Mouse (Mus musculus) liver, embryonic 13.5 days (tissue): Measurements from ENCODE around the gene Adamts18. TPM values are rescaled to one million over a fixed set of nuclear protein-coding genes. Genes with fewer than 3 reads are reported as not detected.

Experiments used
- ATAC-seq: fragments of 200-750 bp; cut with Nextera tagmentation; 2 replicates; pipeline ENCODE4 v1.8.0; 2017; ENCODE audit warnings: low read depth, mild to moderate bottlenecking, moderate number of reproducible peaks, moderate library complexity
- DNase-seq: peaks from one replicate; pipeline ENCODE4 v3.0.0; 2022
- H3K27ac ChIP-seq: fragments of 300-500 bp; sonication (generic); 2 replicates; pipeline ENCODE4 v1.5.1; 2015; ENCODE audit warnings: moderate library complexity, mild to moderate bottlenecking, inconsistent platforms
- H3K27me3 ChIP-seq: fragments of 300-500 bp; sonication (generic); 2 replicates; pipeline ENCODE4 v1.6.1; 2015; ENCODE audit warnings: mild to moderate bottlenecking, inconsistent platforms
- H3K36me3 ChIP-seq: fragments of 300-500 bp; sonication (generic); 2 replicates; pipeline ENCODE4 v1.6.1; 2015; ENCODE audit warnings: mild to moderate bottlenecking, inconsistent platforms
- H3K4me1 ChIP-seq: fragments of 300-500 bp; sonication (generic); replicated peaks from 2 replicates; pipeline ENCODE4 v1.6.1; 2015; ENCODE audit warnings: inconsistent platforms
- H3K4me2 ChIP-seq: fragments of 300-500 bp; sonication (generic); 2 replicates; pipeline ENCODE4 v1.6.1; 2015; ENCODE audit warnings: inconsistent platforms, mild to moderate bottlenecking, moderate library complexity
- H3K4me3 ChIP-seq: fragments of 300-500 bp; sonication (generic); replicated peaks from 2 replicates; pipeline ENCODE4 v1.5.1; 2015; ENCODE audit warnings: mild to moderate bottlenecking, inconsistent platforms
- H3K9ac ChIP-seq: fragments of 300-500 bp; sonication (generic); 2 replicates; pipeline ENCODE4 v1.6.1; 2015; ENCODE audit warnings: mild to moderate bottlenecking, inconsistent platforms
- H3K9me3 ChIP-seq: fragments of 300-500 bp; sonication (generic); replicated peaks from 2 replicates; pipeline ENCODE4 v1.6.1; 2016; ENCODE audit warnings: inconsistent platforms
- WGBS: fragments of 180-500 bp; shearing (Covaris S2); methylation state at CpG from one replicate; pipeline ENCODE4 v1.1.7; 2015; ENCODE audit not compliant: insufficient replicate concordance; 5-methylcytosine and 5-hydroxymethylcytosine counted together
- polyA plus RNA-seq: library from polyadenylated mRNA; unstranded; fragments of >200 nt; fragmentation: Nextera tagmentation; extraction: Ambion mirVana; gene quantifications from 2 replicates; pipeline ENCODE4 v1.2.1, GENCODE M21; 2015

Adamts18 gene
- 0.10 and 0.12 TPM in 2 replicates for polyA plus RNA-seq

DNA sequence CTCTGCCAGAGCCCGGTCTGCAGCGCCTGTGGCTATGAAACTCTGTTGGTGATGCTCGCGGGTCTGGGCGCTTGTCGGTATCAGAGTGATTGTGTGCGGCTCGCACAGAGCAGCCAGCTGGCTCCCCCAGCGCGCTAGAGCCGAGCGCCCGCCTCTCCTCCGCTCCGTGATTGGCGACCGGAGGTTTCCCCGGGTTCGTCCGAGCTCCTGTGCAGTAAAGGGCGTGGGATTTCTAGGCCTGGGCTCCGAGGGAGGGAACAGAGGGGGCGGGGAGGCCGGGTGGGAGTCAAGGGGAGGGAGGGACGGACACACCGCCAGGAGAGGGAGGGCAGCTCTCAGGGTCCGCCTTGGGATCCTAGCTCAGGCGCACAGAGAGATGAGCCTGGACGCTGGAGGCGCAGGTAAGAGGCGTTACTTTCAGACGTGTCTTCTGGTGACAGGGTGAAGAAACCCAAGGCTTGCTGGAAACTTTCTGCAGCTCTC lies at the start of gene Adamts18:
Gene Adamts18, minus strand, starts transcription at position 86 of the 483 bp plus-strand sequence.
- no peak within 1 kb of the TSS for H3K9ac ChIP-seq
- DNase-seq (no peak), ATAC-seq (no peak)
- peak within 1 kb of the TSS; percentile 38 for H3K4me2 ChIP-seq
- peak within 1 kb of the TSS; percentile 28; the same call in 1 of the 2 replicates for H3K4me3 ChIP-seq
- no peak within 1 kb of the TSS for H3K27ac ChIP-seq
- H3K27me3 ChIP-seq: peaks cover 41% of the 10 kb centered on the region
- no peaks in the 10 kb centered on the region for H3K36me3 ChIP-seq
- H3K9me3 ChIP-seq: no peaks in the 10 kb centered on the region
- WGBS: 2% methylated on average over 32 of the region's 32 CpGs
- H3K4me1 ChIP-seq: no peaks in the 10 kb centered on the region

DNA sequence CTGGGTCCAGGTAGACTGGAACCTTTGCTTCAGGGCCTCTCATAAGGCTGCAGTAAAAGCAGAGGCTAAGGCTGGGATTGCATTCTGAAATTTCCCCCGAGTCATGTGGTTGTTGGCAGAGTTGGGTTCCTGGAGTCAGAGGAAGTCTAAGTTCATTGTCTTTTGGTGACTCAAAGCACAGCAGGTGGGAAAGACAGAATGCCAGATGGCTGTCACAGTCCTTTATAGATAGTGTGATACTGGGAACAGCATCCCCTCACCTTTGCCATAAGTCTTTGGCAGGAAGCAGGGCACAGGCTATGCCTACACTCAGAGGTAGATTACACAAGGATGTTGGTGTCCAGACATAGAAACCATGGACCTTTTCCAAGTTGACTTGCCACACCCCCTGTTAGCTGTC lies 47.9 kb upstream of the Adamts18 start:
- DNase-seq: no peak
- Histone ChIP-seq H3K9ac (no peak overlapping the region), H3K27ac (no peak overlapping the region), H3K4me3 (no peak overlapping the region), H3K4me2 (no peak overlapping the region), H3K4me1 (no peaks in the 10 kb centered on the region), H3K27me3 (no peaks in the 10 kb centered on the region), H3K36me3 (no peaks in the 10 kb centered on the region), H3K9me3 (no peaks in the 10 kb centered on the region)
- 50% methylated on average over 1 of the region's 1 CpGs for WGBS
- no peak for ATAC-seq

- ATAC-seq: no peak
- WGBS: 24% methylated on average over 3 of the region's 3 CpGs
Observed at GRCm38 (mm10) chr8:113891376-113891775, 42.8 kb upstream of the Adamts18 start.

GRCm38 (mm10) chr8:113886509-113886908 lies 38.0 kb upstream of the Adamts18 start:
- Histone ChIP-seq H3K4me3 (no peak overlapping the region), H3K27ac (no peak overlapping the region), H3K27me3 (no peaks in the 10 kb centered on the region), H3K36me3 (no peaks in the 10 kb centered on the region), H3K9me3 (no peaks in the 10 kb centered on the region), H3K9ac (no peak overlapping the region), H3K4me2 (no peak overlapping the region), H3K4me1 (no peaks in the 10 kb centered on the region)
- WGBS: 68% methylated on average over 3 of the region's 3 CpGs
- ATAC-seq (no peak), DNase-seq (no peak)

More at GRCm38 (mm10) chr8:113891376-113891775, 42.8 kb upstream of the Adamts18 start:
- Histone ChIP-seq H3K4me3 (no peak overlapping the region), H3K4me2 (no peak overlapping the region), H3K4me1 (no peaks in the 10 kb centered on the region), H3K9me3 (no peaks in the 10 kb centered on the region), H3K36me3 (no peaks in the 10 kb centered on the region), H3K27me3 (no peaks in the 10 kb centered on the region), H3K9ac (no peak overlapping the region), H3K27ac (no peak overlapping the region)
- DNase-seq: no peak

DNA sequence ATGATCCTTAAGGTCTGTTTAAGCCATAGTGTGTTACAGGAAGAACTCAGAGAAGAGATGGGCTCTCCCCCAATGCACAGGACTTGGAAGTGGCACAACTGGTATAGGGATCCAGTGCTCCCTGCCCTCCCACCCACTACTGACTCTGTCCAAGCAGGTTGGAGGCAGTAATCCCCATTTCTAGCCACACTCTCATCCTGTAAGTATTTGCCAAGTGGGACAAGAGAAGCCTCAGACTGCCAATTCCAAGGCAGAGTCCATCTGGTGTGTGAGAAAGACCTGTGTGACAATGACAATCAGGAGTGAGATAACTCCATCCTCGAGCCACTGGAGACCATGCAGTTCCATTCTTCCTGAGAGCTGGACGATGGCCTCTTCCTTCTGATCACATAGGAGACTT lies 36.6 kb upstream of the Adamts18 start:
- no peaks in the 10 kb centered on the region for H3K27me3 ChIP-seq
- H3K27ac ChIP-seq: no peak overlapping the region
- no peak for DNase-seq
- no peaks in the 10 kb centered on the region for H3K9me3 ChIP-seq
- H3K4me3 ChIP-seq: no peak overlapping the region
- no peaks in the 10 kb centered on the region for H3K36me3 ChIP-seq
- H3K4me2 ChIP-seq: no peak overlapping the region
- 50% methylated on average over 2 of the region's 2 CpGs for WGBS
- no peak overlapping the region for H3K9ac ChIP-seq
- no peaks in the 10 kb centered on the region for H3K4me1 ChIP-seq
- ATAC-seq: no peak

DNA sequence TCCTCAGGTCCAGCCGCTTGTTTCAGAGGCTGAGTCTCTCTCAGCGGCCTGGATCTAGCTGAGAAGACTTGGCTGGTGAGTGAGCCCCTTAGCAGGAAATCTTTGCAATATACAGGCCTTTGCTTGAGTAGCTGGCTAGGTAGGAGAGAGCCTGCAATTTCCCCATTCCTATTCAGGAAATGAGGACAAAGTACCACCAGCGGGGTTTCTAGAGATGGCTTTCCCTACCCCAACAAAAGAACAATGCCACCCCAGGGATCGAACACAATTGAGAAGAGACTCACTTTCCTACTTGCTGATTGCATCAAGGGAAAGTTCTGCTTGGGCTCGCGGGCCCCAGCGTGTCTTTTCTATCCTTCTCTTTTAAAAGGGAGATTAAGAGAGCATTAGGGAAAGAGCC lies 35.5 kb upstream of the Adamts18 start:
- Histone ChIP-seq H3K27me3 (no peaks in the 10 kb centered on the region), H3K36me3 (no peaks in the 10 kb centered on the region), H3K9ac (no peak overlapping the region), H3K4me2 (no peak overlapping the region), H3K9me3 (no peaks in the 10 kb centered on the region), H3K4me1 (no peaks in the 10 kb centered on the region), H3K4me3 (no peak overlapping the region), H3K27ac (no peak overlapping the region)
- 21% methylated on average over 7 of the region's 7 CpGs for WGBS
- DNase-seq (no peak), ATAC-seq (no peak)

DNA sequence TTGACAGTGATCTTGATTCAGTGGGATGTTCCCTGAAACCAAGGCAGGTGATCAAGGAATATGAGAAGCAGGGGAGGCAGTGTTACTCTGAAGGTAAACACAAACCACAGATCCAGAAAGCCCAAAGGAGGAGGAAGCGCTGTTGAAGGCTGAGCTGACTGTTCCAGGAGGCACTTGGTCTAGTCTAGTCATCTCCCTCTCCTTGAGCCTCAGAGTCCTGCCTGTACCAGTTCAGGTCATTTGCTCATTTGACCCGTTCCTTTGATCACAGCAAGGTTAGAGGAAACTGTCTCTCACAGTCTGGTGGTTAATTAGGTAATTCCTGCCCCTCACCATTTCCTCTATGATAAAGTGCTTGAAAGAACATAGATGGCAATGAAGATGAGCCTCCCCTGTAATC lies 34.0 kb upstream of the Adamts18 start:
- Histone ChIP-seq H3K27me3 (no peaks in the 10 kb centered on the region), H3K9ac (no peak overlapping the region), H3K27ac (no peak overlapping the region), H3K9me3 (no peaks in the 10 kb centered on the region), H3K4me2 (no peak overlapping the region), H3K4me1 (no peaks in the 10 kb centered on the region), H3K4me3 (no peak overlapping the region), H3K36me3 (no peaks in the 10 kb centered on the region)
- ATAC-seq: no peak
- 30% methylated on average over 2 of the region's 2 CpGs for WGBS
- DNase-seq: no peak

GRCm38 (mm10) chr8:113878411-113879006 lies 30.0 kb upstream of the Adamts18 start:
- ATAC-seq: no peak
- H3K9me3 ChIP-seq: 0 out of 2 replicates have a peak, but pooled peaks cover under 1% of the 10 kb centered on the region
- H3K4me1 ChIP-seq: no peaks in the 10 kb centered on the region
- DNase-seq: no peak
- no peaks in the 10 kb centered on the region for H3K36me3 ChIP-seq
- no peak overlapping the region for H3K4me2 ChIP-seq
- 40% methylated on average over 3 of the region's 3 CpGs for WGBS
- H3K27me3 ChIP-seq: no peaks in the 10 kb centered on the region
- no peak overlapping the region for H3K4me3 ChIP-seq
- H3K9ac ChIP-seq: no peak overlapping the region
- no peak overlapping the region for H3K27ac ChIP-seq

- H3K9ac ChIP-seq: no peak overlapping the region
- 0 out of 2 replicates have a peak, but pooled peaks cover 3% of the 10 kb centered on the region for H3K9me3 ChIP-seq
- no peaks in the 10 kb centered on the region for H3K36me3 ChIP-seq
- no peak for DNase-seq
- 68% methylated on average over 12 of the region's 12 CpGs for WGBS
- ATAC-seq: no peak
- H3K27ac ChIP-seq: no peak overlapping the region
- H3K27me3 ChIP-seq: no peaks in the 10 kb centered on the region
- H3K4me1 ChIP-seq: no peaks in the 10 kb centered on the region
- H3K4me2 ChIP-seq: no peak overlapping the region
- H3K4me3 ChIP-seq: no peak overlapping the region
Observed at GRCm38 (mm10) chr8:113873446-113874120, 25.0 kb upstream of the Adamts18 start.

DNA sequence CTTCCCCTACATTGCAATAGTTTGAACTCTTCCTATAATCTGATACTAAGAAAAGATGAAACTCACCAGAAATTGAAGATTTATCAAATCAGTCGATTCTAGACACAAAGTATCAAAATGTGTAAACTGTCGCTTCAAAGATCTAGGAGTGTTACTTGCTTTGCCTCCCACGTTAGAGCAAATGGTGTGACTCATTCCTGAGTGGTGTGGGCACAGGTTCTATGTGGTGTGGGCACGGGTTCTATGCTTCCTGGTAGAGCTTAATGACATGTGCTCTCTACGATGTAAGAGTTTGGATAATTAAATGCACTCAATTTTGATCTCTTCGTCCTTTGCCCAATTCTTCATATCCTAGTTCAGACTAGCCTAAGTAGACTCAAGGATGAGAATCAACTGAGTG lies 23.9 kb upstream of the Adamts18 start:
- WGBS: 64% methylated on average over 6 of the region's 6 CpGs
- ATAC-seq: no peak
- no peaks in the 10 kb centered on the region for H3K36me3 ChIP-seq
- no peak for DNase-seq
- H3K9ac ChIP-seq: no peak overlapping the region
- H3K4me2 ChIP-seq: no peak overlapping the region
- 0 out of 2 replicates have a peak, but pooled peaks cover 3% of the 10 kb centered on the region for H3K9me3 ChIP-seq
- H3K4me3 ChIP-seq: no peak overlapping the region
- no peaks in the 10 kb centered on the region for H3K27me3 ChIP-seq
- no peak overlapping the region for H3K27ac ChIP-seq
- H3K4me1 ChIP-seq: no peaks in the 10 kb centered on the region

GRCm38 (mm10) chr8:113866530-113866929 lies 18.0 kb upstream of the Adamts18 start:
- Histone ChIP-seq H3K27me3 (no peaks in the 10 kb centered on the region), H3K4me2 (no peak overlapping the region), H3K9ac (no peak overlapping the region), H3K4me3 (no peak overlapping the region), H3K27ac (no peak overlapping the region), H3K9me3 (no peaks in the 10 kb centered on the region), H3K4me1 (no peaks in the 10 kb centered on the region), H3K36me3 (no peaks in the 10 kb centered on the region)
- ATAC-seq: no peak
- WGBS: 56% methylated on average over 4 of the region's 4 CpGs
- DNase-seq: no peak
